Mouse (Mus musculus) embryonic fibroblast, embryonic 13.5 days (primary cell): ENCODE data around the gene Il19.

Source experiments
- CTCF ChIP-seq: IDR thresholded peaks from 2 replicates; pipeline ENCODE4 v1.5.1; 2011; ENCODE audit warnings: mild to moderate bottlenecking, control low read depth, low read length, moderate library complexity, borderline replicate concordance; ENCODE audit not compliant: insufficient read depth
- POLR2A ChIP-seq: IDR thresholded peaks from 2 replicates; pipeline ENCODE4 v1.6.1; 2011; ENCODE audit warnings: low read depth, mild to moderate bottlenecking, control low read depth, low read length, moderate library complexity

DNA sequence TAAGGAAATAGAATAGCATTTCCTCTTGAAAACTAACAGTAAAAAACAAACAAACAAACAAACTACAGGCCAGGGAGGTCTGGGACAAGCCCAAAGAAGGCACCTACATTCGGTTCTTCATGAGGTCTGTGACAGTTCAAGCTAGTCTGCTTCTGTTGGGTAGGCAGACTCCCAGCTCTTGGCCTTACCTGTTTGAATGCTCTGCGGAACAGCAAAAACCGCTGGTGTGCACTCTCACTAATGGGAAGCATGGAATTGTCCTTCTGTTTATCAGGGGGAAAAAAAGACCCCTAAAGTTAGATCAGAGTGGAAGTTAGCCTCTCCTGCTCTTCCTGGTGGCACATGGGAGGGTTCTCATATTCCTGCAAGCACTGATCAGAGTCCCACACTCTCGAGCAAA, 56.8 kb downstream of the Il19 start:
- TF ChIP-seq CTCF = no peak
- TF ChIP-seq POLR2A = no peak
